ENCODE assay signal across 16 mouse cellular contexts in the genomic region with DNA sequence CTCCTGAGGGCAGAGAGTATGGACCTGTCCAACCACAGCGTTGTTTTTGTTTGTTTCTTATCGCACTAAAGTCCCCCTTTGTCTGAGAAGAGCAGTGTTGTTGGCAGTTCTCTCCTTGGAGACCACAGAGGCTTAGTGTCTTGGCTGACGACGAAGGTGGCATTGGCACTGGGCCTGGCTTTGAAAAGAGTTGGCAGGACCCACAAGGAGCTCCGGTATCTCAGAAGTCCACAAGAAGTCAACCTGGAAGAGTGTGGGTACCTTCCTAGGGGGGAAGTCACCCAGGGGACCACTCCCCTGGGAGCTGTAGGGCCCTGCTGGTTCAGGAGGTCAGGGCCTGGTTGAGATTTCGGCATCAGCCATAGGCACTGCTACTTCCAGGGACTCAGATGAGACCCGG.
"Had no signal": no experiment of that assay in that cellular context is flagged by ENCODE, and none has a peak within 500 bp of the region (broad histone marks: within the 10 kb centered on the region; RNA-seq: fewer than 3 reads in every experiment).

No protein-coding gene starts in this region.

- H3K27ac ChIP-seq: kidney, postnatal 0 days; limb, embryonic 15.5 days; liver, embryonic 13.5 days; midbrain, embryonic 10.5 days; neural tube, embryonic 15.5 days had no signal

- H3K9ac ChIP-seq: limb, embryonic 15.5 days; liver, embryonic 13.5 days; liver, postnatal 0 days; neural tube, embryonic 15.5 days had no signal

- H3K4me1 ChIP-seq: limb, embryonic 15.5 days; liver, embryonic 13.5 days; midbrain, embryonic 10.5 days; neural tube, embryonic 15.5 days had no signal

- H3K9me3 ChIP-seq: limb, embryonic 15.5 days; liver, embryonic 13.5 days; midbrain, embryonic 10.5 days; neural tube, embryonic 15.5 days had no signal

- H3K36me3 ChIP-seq: limb, embryonic 15.5 days; liver, embryonic 13.5 days; midbrain, embryonic 10.5 days; neural tube, embryonic 15.5 days had no signal

- H3K4me2 ChIP-seq: limb, embryonic 15.5 days; liver, embryonic 13.5 days; neural tube, embryonic 15.5 days had no signal

- DNase-seq: kidney, adult 11 months; kidney, adult 9 months; kidney, postnatal 36 days; layer of hippocampus, adult 9-11 months; liver, embryonic 13.5 days; liver, postnatal 0 days; midbrain, embryonic 14.5 days; right cerebral cortex, adult 18-20 months; right cerebral cortex, postnatal 25 days; thymus, adult 18-20 months; thymus, postnatal 14 days had no signal

- H3K27me3 ChIP-seq: limb, embryonic 15.5 days; liver, embryonic 13.5 days; neural tube, embryonic 15.5 days had no signal

- H3K4me3 ChIP-seq: limb, embryonic 15.5 days; liver, embryonic 13.5 days; midbrain, embryonic 10.5 days; myocyte; neural tube, embryonic 15.5 days had no signal

- ATAC-seq: liver, postnatal 0 days had no signal
